Mouse (Mus musculus) left cerebral cortex, postnatal 14 days (tissue): ENCODE results near the gene Arl4c. TPM values are rescaled to one million over a fixed set of nuclear protein-coding genes. Genes with fewer than 3 reads are reported as not detected.

ENCODE experiments used
- DNase-seq, 2 experiments: peaks; one replicate each; pipeline ENCODE4 v3.0.0; 2021 to 2022; ENCODE audit warnings: low spot score in 2 of 2, mixed read lengths in 1 of 2
- intact Hi-C: fragments of 180-260 bp; cut with DNase I; formaldehyde crosslinking; loops from one replicate; pipeline ENCODE4 v1.15.1; 2025
- total RNA-seq, 2 experiments: library from RNA; stranded (reverse); gene quantifications; 2 replicates each; pipeline ENCODE4 v1.2.3; 2021

Gene Arl4c
- total RNA-seq, 2 experiments from 2014 or later, result 40.0 to 43.9 TPM

DNA sequence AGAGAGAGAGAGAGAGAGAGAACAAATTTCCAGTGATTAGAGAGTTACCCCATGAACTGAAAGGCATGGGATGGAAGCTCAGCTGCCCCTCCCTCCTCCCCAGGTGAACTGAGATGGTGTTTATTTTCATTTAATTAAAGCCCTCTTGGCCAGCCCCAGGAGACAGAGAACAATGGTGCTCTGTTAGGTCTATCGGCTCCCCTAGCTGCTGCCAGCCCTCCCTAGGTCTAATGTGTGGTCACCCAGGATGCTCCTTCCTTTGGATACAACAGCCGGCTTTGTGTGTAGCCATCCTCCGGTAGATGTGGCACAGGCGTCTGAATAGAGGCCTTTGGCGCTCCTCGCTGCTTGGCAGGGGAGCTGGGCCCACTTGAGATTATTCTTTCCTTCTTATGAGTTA lies 5.5 kb upstream of the Arl4c start:
- DNase-seq, result no peak
- intact Hi-C loops, result loop anchor here (2.0 kb wide), 2 partner anchors 251 to 283 kb away; no protein-coding TSS in a partner anchor

GRCm38 (mm10) chr1:88705799-88706198 lies 3.8 kb upstream of the Arl4c start:
- peak; percentile 94 to 95 for DNase-seq
- intact Hi-C loops, result loop anchor here (2.0 kb wide), 3 partner anchors 143 to 281 kb away; no protein-coding TSS in a partner anchor

- intact Hi-C loops, result loop anchor here (2.0 kb wide), 1 partner anchor 142 kb away; no protein-coding TSS in a partner anchor
- DNase-seq, result peak in 1 of 2 experiments; percentile 29
Measured at GRCm38 (mm10) chr1:88705050-88705449, 3.0 kb upstream of the Arl4c start.

GRCm38 (mm10) chr1:88700961-88701861 lies 810 bp downstream of the Arl4c start:
- DNase-seq, result peak in 1 of 2 experiments; percentile 37
- intact Hi-C loops, result no loop called here

DNA sequence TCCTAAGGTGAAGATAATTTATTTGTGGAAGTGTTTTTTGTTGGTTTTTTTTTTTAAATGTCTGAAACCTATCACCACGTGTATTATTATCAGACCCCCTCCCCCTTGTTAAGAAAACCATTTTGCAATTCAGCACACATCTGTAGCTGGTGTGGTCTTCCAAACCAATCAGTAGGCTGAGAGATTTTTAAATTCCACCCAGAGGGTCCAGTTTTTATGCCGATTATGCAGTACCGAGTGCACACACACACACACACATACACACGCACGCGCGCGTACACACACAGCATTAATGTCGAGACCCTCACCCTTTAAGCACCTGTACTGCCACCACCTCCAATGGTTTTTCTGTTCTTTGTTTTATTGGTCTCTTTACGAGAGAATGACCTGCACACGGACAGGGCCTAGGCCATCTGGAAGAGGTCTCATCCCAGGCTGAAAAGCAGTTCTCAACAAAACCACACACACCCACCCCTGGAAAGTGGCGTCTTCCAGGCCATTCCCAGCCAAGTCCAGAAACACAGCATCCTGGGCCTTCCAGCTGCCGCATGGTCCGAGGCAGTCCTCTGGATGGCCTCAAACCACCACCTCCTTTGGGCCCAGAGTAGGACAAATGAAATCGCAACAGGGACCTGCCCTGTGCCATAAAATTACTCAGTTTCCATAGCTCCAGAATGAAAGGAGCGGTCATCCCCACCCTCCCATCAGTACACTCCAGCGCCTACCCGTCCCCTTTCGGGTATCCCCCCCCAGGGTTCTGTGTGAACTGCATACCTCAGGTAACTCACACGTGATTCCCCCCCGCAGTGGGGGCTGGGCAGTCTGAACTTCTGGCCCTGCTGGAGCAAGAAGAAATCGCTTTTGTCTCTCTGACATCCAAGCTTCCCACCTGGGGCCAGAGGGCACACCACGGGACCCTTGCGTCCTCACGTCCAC lies 1.9 kb downstream of the Arl4c start:
- peak in 1 of 2 experiments; percentile 44 for DNase-seq
- intact Hi-C loops, result no loop called here

GRCm38 (mm10) chr1:88699401-88699800 lies 2.6 kb downstream of the Arl4c start:
- DNase-seq, result peak in 1 of 2 experiments; percentile 46
- intact Hi-C loops, result no loop called here

DNA sequence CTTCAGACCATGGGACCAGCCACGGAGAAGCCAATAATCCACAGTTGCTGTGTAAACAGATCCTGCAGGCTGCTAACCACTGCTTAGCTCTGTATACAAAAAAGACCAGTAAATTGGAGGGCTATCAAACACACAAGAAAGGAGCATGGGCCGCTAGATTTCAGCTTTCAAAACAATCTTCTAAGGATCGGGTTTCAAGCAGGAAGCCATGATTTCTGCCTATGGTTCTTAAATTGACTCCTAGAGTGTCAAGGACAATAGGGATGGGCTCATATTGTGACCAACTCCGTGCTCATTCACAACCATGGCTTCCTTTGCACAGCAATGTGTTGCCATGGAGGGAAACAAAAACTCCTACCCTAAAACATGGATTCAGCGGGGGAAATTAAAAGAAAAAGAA lies 3.1 kb downstream of the Arl4c start:
- no peak for DNase-seq
- intact Hi-C loops, result no loop called here

DNA sequence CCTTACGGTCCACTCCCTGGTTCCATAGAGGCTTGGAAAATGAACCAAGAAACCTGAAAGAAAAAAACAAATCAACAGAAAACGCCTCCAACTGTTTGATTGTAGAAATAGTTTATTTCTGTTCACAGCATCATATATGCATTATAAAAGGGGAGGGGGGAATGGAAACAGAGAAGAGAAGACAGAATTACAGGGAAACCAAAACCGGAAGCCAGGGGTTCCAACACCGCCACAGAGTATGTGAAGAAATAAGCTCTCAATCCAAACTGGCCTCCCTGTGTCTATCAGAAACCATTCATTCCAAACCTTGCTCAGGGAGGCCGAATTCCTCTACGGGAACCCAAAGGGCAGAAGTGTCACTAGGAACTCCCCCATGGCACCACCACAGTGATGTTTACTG lies 3.9 kb downstream of the Arl4c start:
- DNase-seq, result no peak
- intact Hi-C loops, result no loop called here

GRCm38 (mm10) chr1:88696408-88696807 lies 5.6 kb downstream of the Arl4c start:
- intact Hi-C loops, result no loop called here
- no peak for DNase-seq

- DNase-seq, result no peak
- intact Hi-C loops, result no loop called here
Measured at GRCm38 (mm10) chr1:88694353-88694752, 7.7 kb downstream of the Arl4c start.

DNA sequence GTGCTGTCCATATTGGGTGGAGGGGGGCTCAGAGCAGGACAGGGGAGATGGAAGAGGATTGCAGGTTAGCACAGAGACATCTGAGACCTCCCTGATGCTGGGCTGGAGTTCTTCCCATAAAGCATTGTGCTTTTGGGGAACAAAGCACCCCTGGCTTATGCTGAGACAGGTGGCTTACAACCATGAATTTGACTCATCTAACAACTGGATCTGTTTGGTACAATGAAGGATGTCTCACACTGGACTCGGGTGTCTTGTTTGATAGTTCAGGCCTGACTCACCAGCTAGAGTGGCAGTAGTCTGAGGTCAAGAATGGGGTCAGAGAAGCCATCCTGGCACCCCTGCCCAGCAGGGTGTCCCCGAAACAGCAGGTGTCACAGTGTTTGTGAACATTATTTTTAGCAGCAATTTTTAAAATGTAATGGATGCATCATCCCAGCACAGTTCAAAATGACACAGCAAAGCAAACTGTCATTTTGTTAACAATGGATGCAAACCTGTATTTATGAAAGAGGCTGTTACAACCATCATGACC lies 9.7 kb downstream of the Arl4c start:
- intact Hi-C loops, result no loop called here
- DNase-seq, result no peak

- intact Hi-C loops, result no loop called here
- no peak for DNase-seq
Measured at GRCm38 (mm10) chr1:88690601-88691000, 11.4 kb downstream of the Arl4c start.

GRCm38 (mm10) chr1:88684765-88685164 lies 17.3 kb downstream of the Arl4c start:
- intact Hi-C loops, result no loop called here
- DNase-seq, result no peak

DNA sequence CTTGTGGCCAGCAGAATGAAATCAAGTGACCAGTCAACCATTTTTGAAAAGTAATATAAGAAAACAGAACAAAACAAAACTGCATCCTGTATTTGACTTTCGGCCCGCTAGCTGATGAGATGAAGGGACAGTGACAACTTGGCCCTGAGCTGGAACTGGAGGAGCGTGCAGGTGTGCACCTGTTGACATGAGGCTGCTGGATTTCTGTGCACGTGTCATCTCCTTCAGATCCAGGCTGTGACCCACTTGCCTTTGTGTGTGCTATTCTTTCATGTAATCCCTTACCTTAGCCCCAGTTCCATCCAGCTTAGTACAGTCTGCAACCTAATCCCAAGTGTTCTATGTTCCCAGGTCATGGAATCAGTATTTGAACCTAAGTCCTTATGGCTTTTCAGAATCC lies 20.4 kb downstream of the Arl4c start:
- intact Hi-C loops, result no loop called here
- no peak for DNase-seq

DNA sequence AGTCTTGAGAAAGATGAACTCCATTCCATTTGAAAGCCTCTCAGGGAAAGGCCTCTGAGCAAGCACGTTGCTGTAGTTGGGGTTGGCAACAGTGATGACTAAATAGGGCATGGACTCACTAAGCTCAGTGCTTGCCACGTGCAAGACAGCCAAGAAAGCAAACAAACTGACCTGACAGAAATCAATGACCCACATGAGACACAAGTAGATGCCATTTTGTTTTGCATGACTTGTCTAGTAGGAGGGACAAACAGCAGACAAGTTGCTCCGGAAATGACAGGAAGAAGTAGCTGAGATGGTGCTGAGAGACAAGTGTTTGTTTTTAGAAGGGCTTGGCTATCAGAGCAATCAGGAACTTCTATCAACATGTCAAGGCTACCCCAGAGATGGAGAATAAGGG lies 21.2 kb downstream of the Arl4c start:
- intact Hi-C loops, result no loop called here
- no peak for DNase-seq

DNA sequence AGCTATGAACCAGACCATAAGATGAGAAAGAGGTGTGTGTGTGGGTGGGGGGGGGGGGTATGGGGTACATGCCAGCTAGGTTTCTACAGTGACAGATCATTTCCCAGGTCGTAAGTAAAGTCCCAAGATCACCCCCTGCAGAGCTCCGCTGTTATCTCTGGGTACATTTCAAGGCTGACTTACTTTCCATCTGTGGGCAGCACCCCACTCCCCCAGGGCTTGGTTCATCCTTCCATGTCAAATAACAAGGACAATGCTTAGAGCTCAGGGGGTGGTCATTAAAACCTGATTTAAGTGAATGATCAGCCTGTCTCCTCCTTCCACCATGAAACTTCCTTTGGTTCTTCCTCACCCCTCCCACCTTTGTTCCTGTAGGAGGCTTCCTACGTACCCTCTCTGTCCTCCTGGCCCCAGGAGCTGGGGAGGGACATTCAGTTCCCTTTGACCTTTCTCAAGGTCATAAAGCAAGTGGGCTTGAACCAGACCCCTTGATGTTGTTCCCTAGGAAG lies 23.7 kb downstream of the Arl4c start:
- intact Hi-C loops, result no loop called here
- no peak for DNase-seq

DNA sequence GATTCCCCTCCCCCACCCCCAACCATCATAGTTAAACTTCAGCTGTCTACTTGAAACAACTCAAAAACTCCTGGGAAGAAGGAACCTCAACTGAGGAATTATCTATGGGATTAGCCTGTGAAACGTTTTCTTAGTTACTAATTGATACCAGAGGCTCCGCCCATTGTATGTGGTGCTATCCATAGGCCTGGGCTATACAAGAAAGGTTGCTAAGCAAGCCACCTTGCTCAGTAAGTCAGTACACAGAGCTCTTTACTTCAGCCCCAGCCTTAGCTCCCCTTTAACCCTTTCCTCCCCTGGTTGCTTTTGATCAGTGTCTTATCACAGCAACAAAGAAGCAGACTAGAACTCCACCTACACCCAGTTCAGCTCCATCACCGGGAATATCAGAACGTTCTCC lies 31.2 kb downstream of the Arl4c start:
- intact Hi-C loops, result no loop called here

DNA sequence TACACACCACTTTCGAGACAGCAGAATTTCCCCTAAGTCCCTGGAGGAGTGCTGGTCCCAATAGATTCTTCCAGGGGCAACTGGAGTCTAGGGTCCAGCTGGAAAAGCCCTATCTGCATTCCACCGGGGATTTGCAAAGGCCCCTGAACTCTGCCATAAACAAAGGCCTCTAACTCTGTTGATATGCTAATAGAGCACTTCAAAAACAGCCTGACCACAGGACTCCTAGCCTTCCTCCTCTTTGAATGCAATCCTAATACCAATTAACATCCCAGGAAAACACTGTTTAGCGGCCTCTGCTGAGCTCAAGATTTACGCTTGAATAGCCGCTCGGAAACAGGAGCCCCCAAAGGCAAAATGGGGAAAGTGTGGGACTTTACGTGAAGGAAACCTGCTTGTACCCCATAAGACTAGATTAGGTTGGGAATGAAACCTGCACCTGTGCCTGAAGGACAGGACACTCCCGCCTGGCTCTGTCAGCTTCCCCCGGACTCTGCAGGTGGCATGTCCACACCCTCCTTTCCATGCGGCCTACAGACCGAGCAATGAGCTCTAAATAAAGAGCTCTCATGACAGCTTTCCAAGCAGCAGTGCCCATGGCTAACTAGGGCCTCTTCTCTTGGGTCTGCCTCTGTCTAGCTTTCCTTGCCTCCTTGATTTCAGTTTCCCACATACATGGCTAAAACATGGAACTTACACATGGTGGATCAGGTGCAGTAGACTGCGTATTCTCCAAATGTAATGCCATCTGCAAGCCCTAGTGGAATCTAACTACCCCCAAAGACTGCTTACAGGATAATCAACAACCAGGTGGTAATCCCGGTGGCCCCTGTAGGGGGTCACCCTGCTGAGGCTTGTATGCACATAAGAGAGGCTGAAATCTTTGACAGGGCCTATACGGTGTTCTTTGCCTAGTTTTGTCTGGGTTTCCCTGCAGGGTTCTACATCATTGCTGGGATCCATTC lies 32.9 kb downstream of the Arl4c start:
- intact Hi-C loops, result no loop called here
- no peak for DNase-seq

More for the DNA sequence above, 31.2 kb downstream of the Arl4c start:
- no peak for DNase-seq
